ENCODE assay signal across 9 mouse cellular contexts in the genomic region with DNA sequence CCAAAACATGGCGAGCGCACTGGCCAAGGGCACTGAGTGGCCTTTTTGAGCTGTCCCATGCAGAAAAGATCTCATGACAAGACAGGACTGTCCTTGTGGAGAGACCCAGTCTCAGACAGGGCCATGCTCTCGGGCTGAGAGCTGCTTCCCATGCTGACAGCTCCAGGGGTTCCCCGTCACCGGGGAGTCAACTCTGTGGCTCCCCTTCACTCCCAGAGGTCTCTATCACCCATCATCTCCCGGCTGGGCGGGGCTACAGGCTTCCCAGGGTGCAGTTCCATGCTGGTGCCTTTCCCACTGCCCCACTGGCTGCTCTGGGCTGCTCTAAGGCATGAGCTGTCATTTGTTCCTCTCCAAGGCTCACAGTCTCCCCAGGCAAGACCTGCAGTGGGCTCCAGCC. TPM values are rescaled to one million over a fixed set of nuclear protein-coding genes. Genes with fewer than 3 reads are reported as not detected.
A peak's percentile ranks its signal among the peaks of the same experiment; 100 is the strongest.
DNase-seq lines count a peak whose midpoint lies in the region; TF ChIP-seq lines count a peak whose summit lies in the region.
"Had no signal": no experiment of that assay in that cellular context is flagged by ENCODE, and none has a peak within 500 bp of the region (broad histone marks: within the 10 kb centered on the region; RNA-seq: fewer than 3 reads in every experiment).

No protein-coding gene starts in this region.

- peak; percentile 1 to 4 for DNase-seq in cerebellum, adult 18-20 months
- no peak for DNase-seq in cerebellum, postnatal 4 days (ENCODE audit: low spot score in 2 of 2)
- DNase-seq in kidney, adult 11 months = peak; percentile 1
- DNase-seq in kidney, postnatal 14 days = no peak
- peak; percentile 3 for DNase-seq in thymus, postnatal 14 days
- no peak for DNase-seq in thymus, adult 2 months
- no peak for DNase-seq in lung, postnatal 36 days

- peaks cover 7% of the 10 kb centered on the region for H3K4me1 ChIP-seq in thymus, adult 2 months (replicated peaks; ENCODE audit: control insufficient read depth, insufficient read depth, low read length)
- peaks cover 26% of the 10 kb centered on the region for H3K4me1 ChIP-seq in small intestine, adult 2 months (ENCODE audit: control insufficient read depth, insufficient read depth, insufficient read length, low read length)

- 91% methylated on average over 7 of the region's 7 CpGs for WGBS in thymus, adult 2 months
- 78% methylated on average over 7 of the region's 7 CpGs for WGBS in small intestine, adult 2 months

- no peak for TF ChIP-seq CTCF in thymus, adult 2 months (IDR thresholded peaks at IDR 0.05; ENCODE audit: borderline replicate concordance, control insufficient read depth, extremely low read depth, insufficient read depth, low read length, poor library complexity)
- TF ChIP-seq CTCF in small intestine, adult 2 months (IDR thresholded peaks at IDR 0.05; ENCODE audit: extremely low read depth, insufficient read length, insufficient replicate concordance, low read depth, low read length) = no peak

- H3K27ac ChIP-seq in thymus, adult 2 months (ENCODE audit: control insufficient read depth, insufficient read depth, low read length) = no peak overlapping the region
- H3K27ac ChIP-seq in small intestine, adult 2 months (ENCODE audit: insufficient read depth, low read depth, low read length) = peak overlapping the region; percentile 89; the same call in 1 of the 2 replicates

- no peak for TF ChIP-seq POLR2A in thymus, adult 2 months (IDR thresholded peaks at IDR 0.05; ENCODE audit: control insufficient read depth, extremely low read depth, insufficient read depth, low read length, poor library complexity)
- no peak for TF ChIP-seq POLR2A in small intestine, adult 2 months (IDR thresholded peaks at IDR 0.05; ENCODE audit: low read depth, low read length)

- H3K4me3 ChIP-seq in thymus, adult 2 months (ENCODE audit: control insufficient read depth, insufficient read depth, low read length) = no peak overlapping the region
- H3K4me3 ChIP-seq in small intestine, adult 2 months (ENCODE audit: low read depth, low read length) = no peak overlapping the region
- H3K4me3 ChIP-seq: megakaryocyte, embryonic 14.5 days had no signal

- H3K36me3 ChIP-seq in thymus, adult 2 months (ENCODE audit: control insufficient read depth, insufficient read depth, low read length) = no peaks in the 10 kb centered on the region
- H3K36me3 ChIP-seq in small intestine, adult 2 months (ENCODE audit: control insufficient read depth, insufficient read depth, low read length) = peaks cover 11% of the 10 kb centered on the region

- no peaks in the 10 kb centered on the region for H3K27me3 ChIP-seq in thymus, adult 2 months (ENCODE audit: control insufficient read depth, insufficient read depth, low read length)
- H3K27me3 ChIP-seq in small intestine, adult 2 months (ENCODE audit: control insufficient read depth, insufficient read depth, low read length) = no peaks in the 10 kb centered on the region

RNA-seq across cellular contexts. Expression of gene Ptgis, which starts 53.8 kb away (rescaled TPM):
- polyA plus RNA-seq in thymus, adult 2 months (2012; rRNA removed) = 6.1 and 9.9 TPM in 2 replicates
- polyA plus RNA-seq in small intestine, adult 2 months (2012; rRNA removed) = 3.2 and 5.2 TPM in 2 replicates

RNA-seq across cellular contexts. Expression of gene B4galt5, which starts 54.8 kb away (rescaled TPM):
- polyA plus RNA-seq in thymus, adult 2 months (2012; rRNA removed) = 10.9 and 14.2 TPM in 2 replicates
- 24.8 and 84.7 TPM in 2 replicates for polyA plus RNA-seq in small intestine, adult 2 months (2012; rRNA removed)

Comparison
In these comparisons a context has a peak if more than half of its experiments do, and no peak if none do; other contexts are left out.
1. DNase-seq: peak in cerebellum, adult 18-20 months (2 of 2), kidney, adult 11 months (single experiment) and thymus, postnatal 14 days (single experiment); none in cerebellum, postnatal 4 days (0 of 2), kidney, postnatal 14 days (single experiment), thymus, adult 2 months (single experiment) and lung, postnatal 36 days (single experiment).